Mouse (Mus musculus): ENCODE measurements around the gene March9.

DNA sequence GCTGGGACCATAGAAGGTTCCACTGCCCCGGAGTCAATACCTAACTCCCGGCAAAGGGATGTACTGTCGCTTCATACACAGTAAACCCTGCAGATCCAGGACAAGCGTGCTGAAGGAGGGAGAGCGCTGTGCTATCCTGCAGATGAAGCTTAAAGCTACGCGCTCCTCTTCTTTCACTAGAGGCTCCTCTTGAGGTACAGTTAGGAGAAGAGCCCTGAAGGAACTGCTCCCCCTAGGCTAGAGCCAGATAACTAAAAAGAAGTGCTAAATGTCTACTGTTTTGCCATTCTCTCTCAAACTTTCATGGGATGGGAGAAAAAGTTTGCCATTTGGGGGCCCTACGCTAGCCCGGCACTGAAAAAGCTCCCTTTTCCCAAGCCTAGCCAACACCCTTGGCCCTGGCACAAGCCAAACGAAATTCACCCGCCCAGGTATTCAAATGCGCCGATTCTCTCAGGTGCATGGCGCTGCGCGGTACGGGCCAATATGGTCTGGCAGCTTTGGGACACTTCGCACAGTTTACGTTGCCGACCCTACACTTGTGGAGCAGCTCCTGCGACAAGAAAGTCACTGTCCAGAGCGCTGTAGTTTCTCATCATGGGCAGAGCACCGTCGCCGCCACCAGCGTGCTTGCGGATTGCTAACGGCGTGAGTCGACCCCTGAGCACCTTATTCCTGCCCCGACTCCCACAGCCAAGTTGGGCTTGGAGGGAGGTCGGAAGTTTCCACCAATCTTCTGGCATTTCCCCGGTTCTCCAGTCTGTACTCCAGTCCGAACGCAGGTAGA, 11.2 kb downstream of the March9 start:
- no peak for TF ChIP-seq CTCF (IDR thresholded peaks at IDR 0.05; ENCODE audit: extremely low read depth, insufficient read length, insufficient replicate concordance, low read depth, low read length)
- no peak for TF ChIP-seq POLR2A (IDR thresholded peaks at IDR 0.05; ENCODE audit: low read depth, low read length)
